Mouse (Mus musculus) lung, postnatal 0 days (tissue): Measurements from ENCODE around the gene Med24.

Experiments
- CTCF ChIP-seq: IDR thresholded peaks from 2 replicates; pipeline ENCODE4 v1.5.1; 2016; ENCODE audit warnings: antibody characterized with exemption, mild to moderate bottlenecking
- EP300 ChIP-seq: IDR thresholded peaks from 2 replicates; pipeline ENCODE4 v1.6.1; 2016; ENCODE audit warnings: antibody characterized with exemption, mild to moderate bottlenecking, control low read depth

GRCm38 (mm10) chr11:98761939-98762338 lies 32.7 kb upstream of the Med24 start:
- TF ChIP-seq EP300 (no peak), CTCF (no peak)
